Mouse (Mus musculus): ENCODE data around the gene Tbc1d7. TPM values are rescaled to one million over a fixed set of nuclear protein-coding genes. Genes with fewer than 3 reads are reported as not detected.

Gene Tbc1d7
- polyA plus RNA-seq, 1 experiment from 2014 or later, result 73.0 TPM

DNA sequence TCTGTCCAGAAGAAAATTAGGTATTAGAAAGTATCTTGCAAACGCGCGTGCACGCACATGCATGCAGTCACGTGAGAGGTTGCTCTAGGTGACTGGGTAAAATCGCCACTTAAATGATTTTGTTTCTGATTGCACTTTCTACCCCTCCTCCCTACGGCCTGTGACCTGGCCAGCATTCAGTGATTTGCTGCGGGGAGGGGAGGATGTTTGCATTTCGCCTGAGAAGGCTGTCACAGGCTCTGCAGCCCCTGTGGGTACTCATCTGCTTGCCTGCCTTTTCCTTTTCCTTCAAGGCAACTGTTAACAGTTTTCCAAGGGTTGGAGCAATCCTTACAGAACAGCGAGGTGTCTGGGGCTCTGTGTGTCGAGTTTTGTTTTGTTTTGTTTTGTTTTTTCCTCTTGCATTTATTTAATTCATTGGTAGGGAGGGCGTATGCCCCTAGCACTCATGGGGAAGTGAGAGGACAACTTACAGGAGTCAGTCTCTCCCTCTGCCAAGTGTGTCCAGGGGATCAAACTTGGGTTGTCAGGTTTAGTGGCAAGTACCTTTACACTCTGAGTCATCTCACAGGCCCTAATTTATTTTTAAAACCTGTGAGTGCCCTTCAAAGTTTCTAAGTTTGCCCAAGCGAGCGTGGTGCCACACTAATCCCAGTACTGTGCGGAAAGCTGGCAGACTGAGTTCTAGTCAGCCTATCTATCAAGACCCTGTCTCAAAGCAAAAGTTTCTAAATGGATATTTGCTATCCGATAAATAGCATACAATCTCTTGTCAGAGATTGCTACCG lies 47.2 kb downstream of the Tbc1d7 start:
- H3K27ac ChIP-seq, result no peak overlapping the region
- no peak overlapping the region for H3K4me2 ChIP-seq (replicated peaks)
- no peaks in the 10 kb centered on the region for H3K9me3 ChIP-seq
- H3K4me3 ChIP-seq, result no peak overlapping the region
- H3K27me3 ChIP-seq (replicated peaks), result no peaks in the 10 kb centered on the region
- H3K9ac ChIP-seq, result no peak overlapping the region
- 57% methylated on average over 17 of the region's 17 CpGs for WGBS
- no peaks in the 10 kb centered on the region for H3K36me3 ChIP-seq
- no peak for ATAC-seq (ENCODE audit: low FRiP score, low read depth)
- H3K4me1 ChIP-seq, result peaks cover 4% of the 10 kb centered on the region; the same call in 1 of the 2 replicates

- Histone ChIP-seq H3K9me3 (no peaks in the 10 kb centered on the region), H3K4me2 (replicated peaks) (0 out of 2 replicates have a peak overlapping the region, but pooled peaks have one; percentile 7), H3K27ac (no peak overlapping the region), H3K4me1 (peaks cover 4% of the 10 kb centered on the region; the same call in 1 of the 2 replicates), H3K36me3 (no peaks in the 10 kb centered on the region), H3K27me3 (replicated peaks) (no peaks in the 10 kb centered on the region), H3K9ac (no peak overlapping the region), H3K4me3 (0 out of 2 replicates have a peak overlapping the region, but pooled peaks have one; percentile 7)
- ATAC-seq (ENCODE audit: low FRiP score, low read depth), result no peak
- WGBS, result 69% methylated on average over 16 of the region's 16 CpGs
Measured at GRCm38 (mm10) chr13:43122306-43123070, 48.8 kb downstream of the Tbc1d7 start.

- Histone ChIP-seq H3K27ac (no peak overlapping the region), H3K36me3 (no peaks in the 10 kb centered on the region), H3K9ac (no peak overlapping the region), H3K4me1 (no peaks in the 10 kb centered on the region), H3K27me3 (replicated peaks) (no peaks in the 10 kb centered on the region), H3K4me2 (replicated peaks) (no peak overlapping the region), H3K4me3 (no peak overlapping the region), H3K9me3 (0 out of 2 replicates have a peak, but pooled peaks cover 6% of the 10 kb centered on the region)
- 97% methylated on average over 3 of the region's 3 CpGs for WGBS
- no peak for ATAC-seq (ENCODE audit: low FRiP score, low read depth)
Measured at GRCm38 (mm10) chr13:43113141-43113540, 58.2 kb downstream of the Tbc1d7 start.

GRCm38 (mm10) chr13:43112707-43113106 lies 58.6 kb downstream of the Tbc1d7 start:
- no peak overlapping the region for H3K4me2 ChIP-seq (replicated peaks)
- H3K4me1 ChIP-seq, result no peaks in the 10 kb centered on the region
- no peak for ATAC-seq (ENCODE audit: low FRiP score, low read depth)
- WGBS, result 81% methylated on average over 3 of the region's 3 CpGs
- 0 out of 2 replicates have a peak, but pooled peaks cover 6% of the 10 kb centered on the region for H3K9me3 ChIP-seq
- no peaks in the 10 kb centered on the region for H3K27me3 ChIP-seq (replicated peaks)
- H3K4me3 ChIP-seq, result no peak overlapping the region
- no peaks in the 10 kb centered on the region for H3K36me3 ChIP-seq
- no peak overlapping the region for H3K9ac ChIP-seq
- H3K27ac ChIP-seq, result no peak overlapping the region

DNA sequence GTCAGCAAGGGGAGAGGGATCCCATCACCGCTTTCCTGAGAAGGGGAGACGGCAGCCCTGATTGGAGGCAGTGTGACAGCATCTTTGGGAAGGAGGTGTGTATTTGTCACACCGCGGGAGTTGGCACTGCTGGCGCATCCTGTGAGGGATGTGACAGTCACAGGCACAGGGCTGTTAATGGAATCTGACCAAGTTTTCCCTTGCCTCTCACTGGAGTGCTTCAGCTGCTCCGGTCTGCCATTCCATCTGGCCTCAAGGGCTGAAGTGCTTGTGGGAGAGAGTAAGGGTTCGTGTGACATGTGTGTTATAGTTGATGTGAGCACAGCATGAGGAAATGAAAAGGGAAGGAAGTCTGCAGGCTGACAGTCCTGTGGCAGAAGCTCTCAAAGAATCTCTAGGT lies 59.0 kb downstream of the Tbc1d7 start:
- WGBS, result 80% methylated on average over 7 of the region's 7 CpGs
- Histone ChIP-seq H3K36me3 (no peaks in the 10 kb centered on the region), H3K9ac (no peak overlapping the region), H3K4me3 (no peak overlapping the region), H3K27ac (no peak overlapping the region), H3K27me3 (replicated peaks) (no peaks in the 10 kb centered on the region), H3K4me2 (replicated peaks) (no peak overlapping the region), H3K4me1 (no peaks in the 10 kb centered on the region), H3K9me3 (0 out of 2 replicates have a peak, but pooled peaks cover 6% of the 10 kb centered on the region)
- no peak for ATAC-seq (ENCODE audit: low FRiP score, low read depth)

- no peaks in the 10 kb centered on the region for H3K36me3 ChIP-seq
- no peak overlapping the region for H3K9ac ChIP-seq
- H3K4me1 ChIP-seq, result no peaks in the 10 kb centered on the region
- no peak overlapping the region for H3K4me3 ChIP-seq
- no peak overlapping the region for H3K27ac ChIP-seq
- no peak overlapping the region for H3K4me2 ChIP-seq (replicated peaks)
- 95% methylated on average over 9 of the region's 9 CpGs for WGBS
- ATAC-seq (ENCODE audit: low FRiP score, low read depth), result no peak
- H3K9me3 ChIP-seq, result peaks cover 5% of the 10 kb centered on the region; the same call in 1 of the 2 replicates
- H3K27me3 ChIP-seq (replicated peaks), result no peaks in the 10 kb centered on the region
Measured at GRCm38 (mm10) chr13:43104496-43104895, 66.8 kb downstream of the Tbc1d7 start.

GRCm38 (mm10) chr13:43102943-43103342 lies 68.4 kb downstream of the Tbc1d7 start:
- 88% methylated on average over 7 of the region's 7 CpGs for WGBS
- Histone ChIP-seq H3K27ac (no peak overlapping the region), H3K4me2 (replicated peaks) (no peak overlapping the region), H3K9ac (no peak overlapping the region), H3K9me3 (peaks cover 5% of the 10 kb centered on the region; the same call in 1 of the 2 replicates), H3K36me3 (0 out of 2 replicates have a peak, but pooled peaks cover 2% of the 10 kb centered on the region), H3K27me3 (replicated peaks) (no peaks in the 10 kb centered on the region), H3K4me3 (no peak overlapping the region), H3K4me1 (no peaks in the 10 kb centered on the region)
- no peak for ATAC-seq (ENCODE audit: low FRiP score, low read depth)

Other genes with a start within 250 kb of the Tbc1d7 start
- gene Gfod1, start 132.7 kb upstream of the Tbc1d7 start, polyA plus RNA-seq (2016; fragmentation: Nextera tagmentation; extraction: Ambion mirVana), result 1.5 TPM in 2 replicates
- gene Sirt5, start 194.0 kb upstream of the Tbc1d7 start, polyA plus RNA-seq (2016; fragmentation: Nextera tagmentation; extraction: Ambion mirVana), result 31.4 and 31.8 TPM in 2 replicates
- 183 and 188 TPM in 2 replicates for gene Nol7, start 226.9 kb upstream of the Tbc1d7 start, polyA plus RNA-seq (2016; fragmentation: Nextera tagmentation; extraction: Ambion mirVana)

Measured in neural tube, embryonic 12.5 days (tissue).